Comparison of ENCODE assay signal across 16 mouse cellular contexts in the genomic region with DNA sequence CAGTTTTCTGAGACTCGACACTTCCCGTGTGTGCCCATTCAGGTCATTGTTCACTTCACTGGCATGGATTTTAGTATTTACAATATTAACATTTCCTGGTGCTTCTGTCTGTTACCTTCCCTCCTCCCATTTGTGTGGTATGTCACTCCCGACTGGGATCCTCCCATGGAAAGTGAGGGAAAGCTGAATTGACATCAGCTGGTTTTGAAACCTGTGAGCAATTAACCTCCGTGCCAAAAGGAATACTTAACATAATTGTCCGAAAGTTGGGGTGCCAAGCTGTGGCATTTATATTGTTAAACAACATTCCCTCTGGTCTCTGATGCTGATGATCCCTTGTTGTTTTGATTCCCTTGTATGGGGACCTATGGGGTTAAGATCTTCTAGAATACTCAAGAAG.
"Had no signal": no experiment of that assay in that cellular context is flagged by ENCODE, and none has a peak within 500 bp of the region (broad histone marks: within the 10 kb centered on the region; RNA-seq: fewer than 3 reads in every experiment).

No protein-coding gene starts in this region.

- H3K4me1 ChIP-seq: lung, embryonic 15.5 days; midbrain, embryonic 13.5 days; midbrain, embryonic 15.5 days; neural tube, embryonic 12.5 days; stomach, embryonic 15.5 days had no signal

- H3K27ac ChIP-seq: lung, embryonic 15.5 days; macrophage; midbrain, embryonic 13.5 days; midbrain, embryonic 15.5 days; neural tube, embryonic 12.5 days had no signal

- H3K4me3 ChIP-seq: lung, embryonic 15.5 days; megakaryocyte, embryonic 14.5 days; midbrain, embryonic 13.5 days; midbrain, embryonic 15.5 days; neural tube, embryonic 12.5 days; stomach, embryonic 15.5 days had no signal

- H3K27me3 ChIP-seq: lung, embryonic 15.5 days; midbrain, embryonic 13.5 days; midbrain, embryonic 15.5 days; neural tube, embryonic 12.5 days; stomach, embryonic 15.5 days had no signal

- DNase-seq: liver, postnatal 0 days; lung, adult 2 months; lung, postnatal 14 days; lung, postnatal 36 days; right cerebral cortex, postnatal 14 days; thymus, adult 2 months; thymus, postnatal 25 days; thymus, postnatal 4 days had no signal

- ATAC-seq: liver, postnatal 0 days; lung, postnatal 0 days; midbrain, embryonic 13.5 days; midbrain, embryonic 15.5 days had no signal
